Mouse (Mus musculus) brown adipose tissue, adult 24 weeks (tissue): Measurements from ENCODE around the gene Hist1h1e. TPM values are rescaled to one million over a fixed set of nuclear protein-coding genes. Genes with fewer than 3 reads are reported as not detected.
"Not testable (repeated sequence)": the region's sequence is repeated elsewhere in the genome, so short reads cannot be mapped to it uniquely, and the experiment has no call there.

Experiments
- H3K27ac ChIP-seq: fragments of 200-500 bp; replicated peaks from 2 replicates; pipeline ENCODE4 v1.5.1; 2012; ENCODE audit warnings: low read depth, mild to moderate bottlenecking, low read length
- H3K4me1 ChIP-seq: fragments of 200-500 bp; 2 replicates; pipeline ENCODE4 v1.6.1; 2012; ENCODE audit warnings: low read length, mixed read lengths; ENCODE audit not compliant: control insufficient read depth, insufficient read depth, insufficient read length
- H3K4me3 ChIP-seq: fragments of 200-500 bp; 2 replicates; pipeline ENCODE4 v1.5.1; 2012; ENCODE audit warnings: low read depth, mild to moderate bottlenecking, low read length, moderate library complexity; ENCODE audit not compliant: insufficient read depth
- polyA plus RNA-seq: library from polyadenylated mRNA; stranded (reverse); fragments of >200 nt; gene quantifications from 2 replicates; pipeline ENCODE4 v1.2.4, GENCODE M21; 2012; ENCODE audit not compliant: missing spikeins, insufficient read depth, insufficient read length

Hist1h1e gene
- polyA plus RNA-seq, 1 experiment, result 4.0 TPM

- Histone ChIP-seq H3K4me3 (peak overlapping the region; percentile 54), H3K27ac (no peak overlapping the region), H3K4me1 (peaks cover 11% of the 10 kb centered on the region; the same call in 1 of the 2 replicates)
These were observed 39.9 kb downstream of the Hist1h1e start for GRCm38 (mm10) chr13:23582219-23583056.

GRCm38 (mm10) chr13:23581408-23582218 lies 40.7 kb downstream of the Hist1h1e start, which contains the start of gene Hist1h4d:
Gene Hist1h4d, plus strand, starts transcription at chr13:23581598.
- peak within 1 kb of the TSS; percentile 54 for H3K4me3 ChIP-seq
- H3K27ac ChIP-seq, result no peak within 1 kb of the TSS
- peaks cover 11% of the 10 kb centered on the region; the same call in 1 of the 2 replicates for H3K4me1 ChIP-seq

DNA sequence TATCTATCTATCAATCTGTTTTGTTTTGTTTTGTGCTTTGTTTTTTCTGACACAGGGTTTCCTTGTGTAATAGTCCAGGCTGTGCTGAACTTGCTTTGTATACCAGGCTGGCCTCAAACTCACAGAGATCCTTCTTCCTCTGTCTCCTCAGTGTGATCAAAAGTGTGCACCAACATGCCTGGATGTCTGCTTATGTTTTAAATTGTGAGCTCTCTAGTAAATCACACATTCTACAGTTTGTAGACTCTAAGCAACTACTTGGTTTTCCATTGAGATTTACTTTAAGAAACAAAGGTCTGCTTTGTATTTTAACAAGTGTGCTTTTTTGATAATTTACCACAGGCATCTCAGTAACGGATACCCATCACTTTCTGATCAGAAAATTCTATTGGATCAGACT lies 44.5 kb downstream of the Hist1h1e start:
- H3K4me3 ChIP-seq, result no peak overlapping the region
- H3K27ac ChIP-seq, result no peak overlapping the region
- peaks cover 4% of the 10 kb centered on the region; the same call in 1 of the 2 replicates for H3K4me1 ChIP-seq

DNA sequence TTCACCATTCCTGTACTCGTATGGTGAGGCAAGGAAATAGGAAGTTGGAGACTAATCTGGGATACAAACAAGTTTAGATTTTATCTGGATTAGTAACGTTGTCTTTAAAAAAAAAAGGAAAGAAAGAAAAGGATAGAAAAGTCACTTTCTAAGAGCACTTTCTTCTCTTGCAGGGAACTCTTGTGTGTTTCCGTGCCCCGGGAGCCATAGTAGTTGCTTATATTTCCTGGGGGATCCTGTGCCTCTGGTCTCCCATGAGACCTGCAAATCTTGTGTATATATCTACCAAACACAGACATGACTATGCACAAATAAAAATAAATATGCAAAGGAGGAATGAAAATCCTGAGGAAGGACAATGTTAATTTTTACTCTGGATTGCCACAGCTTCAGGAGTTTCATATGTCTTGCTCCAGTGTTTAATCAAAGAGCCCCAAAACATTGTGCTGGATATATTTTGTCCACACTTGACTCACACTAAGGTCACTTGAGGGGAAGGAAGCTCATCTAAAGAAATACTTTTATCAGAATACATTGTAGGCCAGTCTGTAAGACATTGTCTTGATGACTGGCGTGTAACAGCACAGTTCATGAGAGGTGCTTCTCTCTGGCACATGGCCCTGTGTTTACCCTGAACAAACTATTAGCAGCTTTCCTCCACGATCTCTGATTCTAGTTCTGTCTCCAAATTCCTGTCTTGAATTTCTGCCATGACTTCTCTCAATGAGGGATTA lies 45.3 kb downstream of the Hist1h1e start:
- H3K4me1 ChIP-seq, result 0 out of 2 replicates have a peak, but pooled peaks cover 2% of the 10 kb centered on the region
- H3K27ac ChIP-seq, result no peak overlapping the region
- H3K4me3 ChIP-seq, result no peak overlapping the region

DNA sequence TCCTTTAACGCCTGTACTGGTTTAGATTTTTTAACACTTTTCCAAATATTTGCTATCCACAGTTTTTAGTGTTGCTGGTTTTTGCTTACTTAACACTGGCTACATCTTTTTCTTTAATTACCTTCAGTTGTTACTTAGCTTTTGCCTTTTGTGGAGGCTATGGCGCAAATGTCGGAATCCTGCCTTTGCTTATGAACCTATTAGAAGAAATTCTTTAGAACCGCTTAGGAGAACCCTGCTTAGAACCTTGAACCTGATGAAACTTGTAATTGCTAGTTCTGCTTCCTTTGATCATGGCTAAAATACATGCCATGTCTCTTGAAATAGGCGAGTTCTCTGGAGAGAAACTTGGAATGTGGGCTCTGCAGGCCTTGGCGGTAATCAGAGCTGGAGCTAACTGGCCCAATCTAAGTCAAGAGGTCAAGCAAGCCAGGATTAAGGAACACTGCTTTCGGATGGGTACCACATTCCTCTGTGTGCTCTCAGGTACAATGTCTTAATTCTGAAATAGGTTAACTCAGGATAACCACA lies 45.9 kb downstream of the Hist1h1e start:
- Histone ChIP-seq H3K27ac (no peak overlapping the region), H3K4me1 (0 out of 2 replicates have a peak, but pooled peaks cover 2% of the 10 kb centered on the region), H3K4me3 (0 out of 2 replicates have a peak overlapping the region, but pooled peaks have one; percentile 6)

- H3K4me1 ChIP-seq, H3K27ac ChIP-seq: not testable (repeated sequence)
- H3K4me3 ChIP-seq, result peak overlapping the region; percentile 59
These were observed 46.5 kb downstream of the Hist1h1e start for GRCm38 (mm10) chr13:23575864-23576313.

DNA sequence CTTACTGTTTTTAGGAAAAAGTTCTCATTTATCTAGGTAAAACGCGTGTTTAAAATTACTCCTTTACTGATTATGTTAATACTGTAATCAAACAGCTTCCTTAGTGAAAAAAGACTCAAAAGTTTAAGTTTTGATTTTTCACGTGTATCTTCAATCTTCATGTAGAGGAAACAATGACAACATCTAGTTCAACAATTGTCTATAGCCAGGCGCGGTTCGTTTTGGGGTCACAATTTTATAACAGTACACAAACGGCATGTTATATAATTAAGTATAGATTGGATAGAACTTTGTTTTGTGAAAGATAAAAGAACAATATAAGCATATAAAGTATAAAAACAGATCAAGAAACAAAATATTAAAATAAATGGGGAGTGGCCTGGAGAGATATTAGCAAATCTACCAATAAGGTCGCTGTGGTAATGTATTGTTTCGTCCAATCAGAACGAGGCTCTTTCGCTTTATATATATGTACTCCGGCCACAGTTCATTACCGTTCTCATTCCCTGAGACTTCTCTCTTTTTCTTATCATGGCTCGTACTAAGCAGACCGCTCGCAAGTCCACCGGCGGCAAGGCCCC lies 47.0 kb downstream of the Hist1h1e start, which contains the start of gene Hist1h3d:
Hist1h3d (plus strand) TSS at position 493 of the 581 bp plus-strand sequence.
- Histone ChIP-seq H3K27ac (no peak within 1 kb of the TSS), H3K4me1 (0 out of 2 replicates have a peak, but pooled peaks cover 2% of the 10 kb centered on the region), H3K4me3 (peak within 1 kb of the TSS; percentile 59)

- H3K27ac ChIP-seq, H3K4me1 ChIP-seq: not testable (repeated sequence)
- peak overlapping the region; percentile 28 for H3K4me3 ChIP-seq
These were observed 47.7 kb downstream of the Hist1h1e start for GRCm38 (mm10) chr13:23574546-23575170.

DNA sequence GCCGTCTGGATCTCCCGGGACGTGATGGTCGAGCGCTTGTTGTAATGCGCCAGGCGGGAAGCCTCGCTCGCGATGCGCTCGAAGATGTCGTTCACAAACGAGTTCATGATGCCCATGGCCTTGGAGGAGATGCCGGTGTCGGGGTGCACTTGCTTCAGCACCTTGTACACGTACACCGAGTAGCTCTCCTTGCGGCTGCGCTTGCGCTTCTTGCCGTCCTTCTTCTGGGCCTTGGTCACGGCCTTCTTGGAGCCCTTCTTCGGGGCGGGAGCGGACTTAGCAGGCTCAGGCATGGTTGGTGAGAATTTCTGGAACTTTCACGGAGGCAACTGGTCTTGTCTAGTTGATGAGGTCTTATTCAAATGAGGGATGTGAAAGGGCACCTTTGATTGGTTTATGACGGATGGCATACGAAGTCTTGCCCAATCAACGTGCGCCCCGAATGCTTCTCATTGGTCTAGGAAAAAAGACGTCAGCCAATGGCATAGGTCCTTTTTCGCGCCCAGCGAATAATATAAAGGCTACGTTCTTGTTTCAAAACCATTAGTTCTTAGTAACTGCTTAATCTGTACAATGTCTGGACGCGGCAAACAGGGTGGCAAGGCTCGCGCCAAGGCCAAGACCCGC lies 48.3 kb downstream of the Hist1h1e start, which contains the start of the genes Hist1h2bf and Hist1h2ad:
Hist1h2bf (minus strand) TSS at position 299 of the 627 bp plus-strand sequence.
Hist1h2ad (plus strand) TSS at position 484 of the 627 bp plus-strand sequence.
- H3K4me1 ChIP-seq, result not testable (repeated sequence)
- peak within 1 kb of the TSS; percentile 49 for H3K4me3 ChIP-seq
- peak within 1 kb of the TSS; percentile 42; the same call in 1 of the 2 replicates for H3K27ac ChIP-seq

DNA sequence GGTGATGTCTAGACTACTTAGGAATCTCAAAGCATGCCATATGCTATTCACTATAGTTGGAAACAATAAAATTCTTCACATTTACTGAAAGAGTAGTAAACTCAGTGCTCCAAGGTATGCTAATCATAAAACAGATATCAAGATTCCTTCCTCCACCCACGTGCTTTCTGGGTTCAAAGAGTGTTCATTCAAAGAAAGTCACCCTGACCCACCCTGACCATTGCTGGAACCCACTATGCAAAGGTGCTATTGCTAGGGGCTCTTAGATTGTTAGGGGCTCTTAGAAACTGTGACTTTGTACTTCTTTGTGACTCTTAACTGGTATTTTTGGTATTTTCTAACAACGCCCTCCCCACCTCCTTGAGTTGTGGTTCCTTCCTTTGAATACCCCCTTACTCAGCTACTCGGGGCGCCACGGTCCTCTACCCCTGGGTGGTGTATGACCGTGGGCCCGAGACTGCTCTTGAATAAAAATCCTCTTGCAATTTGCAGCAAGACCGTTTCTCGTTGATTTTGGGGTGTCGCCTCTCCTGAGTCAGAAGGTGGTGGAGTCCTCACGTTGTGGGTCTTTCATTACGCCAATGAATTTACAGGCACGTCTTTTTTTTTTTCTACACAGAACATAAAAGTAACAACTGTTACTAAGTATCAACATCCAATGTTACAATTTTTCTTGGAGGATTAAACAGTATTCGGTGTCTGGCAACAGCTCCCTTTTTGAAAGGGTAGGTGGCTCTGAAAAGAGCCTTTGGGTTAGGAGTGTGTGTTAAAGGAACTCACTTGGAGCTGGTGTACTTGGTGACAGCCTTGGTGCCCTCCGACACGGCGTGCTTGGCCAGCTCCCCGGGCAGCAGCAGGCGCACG lies 49.1 kb downstream of the Hist1h1e start:
- H3K4me3 ChIP-seq, result peak overlapping the region; percentile 49
- H3K27ac ChIP-seq, H3K4me1 ChIP-seq: not testable (repeated sequence)

- 0 out of 2 replicates have a peak, but pooled peaks cover 2% of the 10 kb centered on the region for H3K4me1 ChIP-seq
- H3K4me3 ChIP-seq, result no peak overlapping the region
- H3K27ac ChIP-seq, result no peak overlapping the region
These were observed 49.9 kb downstream of the Hist1h1e start for GRCm38 (mm10) chr13:23572218-23573033.
